Mouse (Mus musculus) ES-E14 (cell line): ENCODE results near the gene Phactr2.

Source experiments
- CHD2 ChIP-seq: IDR thresholded peaks from 2 replicates; pipeline ENCODE4 v1.6.1; 2014; ENCODE audit warnings: mild to moderate bottlenecking, low read depth, low read length, inconsistent platforms
- HCFC1 ChIP-seq: IDR thresholded peaks from 2 replicates; pipeline ENCODE4 v1.6.1; 2012; ENCODE audit warnings: low read length, inconsistent platforms, borderline replicate concordance; ENCODE audit not compliant: insufficient read depth
- ZC3H11A ChIP-seq: IDR thresholded peaks from 2 replicates; pipeline ENCODE4 v1.6.1; 2012; ENCODE audit warnings: low read depth, mild to moderate bottlenecking, inconsistent platforms, low read length, borderline replicate concordance

- TF ChIP-seq CHD2, result no peak
- TF ChIP-seq ZC3H11A, result no peak
- no peak for TF ChIP-seq HCFC1
Measured at GRCm38 (mm10) chr10:13474568-13474955, 350 bp upstream of the Phactr2 start.
